Mouse (Mus musculus) gastrocnemius, adult 18-20 months (tissue): Measurements from ENCODE around the gene Car5a. TPM values are rescaled to one million over a fixed set of nuclear protein-coding genes. Genes with fewer than 3 reads are reported as not detected.
A peak's percentile ranks its signal among the peaks of the same experiment; 100 is the strongest.

ENCODE experiments used
- DNase-seq: peaks from one replicate; pipeline ENCODE4 v3.0.0; 2021; ENCODE audit warnings: low spot score
- long read RNA-seq, 2 experiments: library from polyadenylated mRNA; stranded (forward); transcript quantifications; one replicate each; pipeline ENCODE4 v2.0.0; 2021
- total RNA-seq, 2 experiments: library from RNA; stranded (reverse); gene quantifications; 2 replicates each; pipeline ENCODE4 v1.2.3; 2021

Car5a gene
- total RNA-seq: not detected
- long read RNA-seq, experiment 1, partial matches to known transcripts: 0 of 9 reads
- long read RNA-seq, experiment 1, other reads (novel, unspliced or antisense): 9 of 9 reads
- long read RNA-seq, experiment 2, partial matches to known transcripts: 0 of 1 reads
- long read RNA-seq, experiment 2, other reads (novel, unspliced or antisense): 1 of 1 reads

- no peak for DNase-seq
Observed at GRCm38 (mm10) chr8:121944831-121945230, at the start of gene Car5a. Gene Car5a (minus strand): TSS chr8:121944904.

GRCm38 (mm10) chr8:121992911-121993310 is 48.2 kb upstream of the Car5a start:
- DNase-seq: no peak

GRCm38 (mm10) chr8:121991611-121992010 is 46.9 kb upstream of the Car5a start:
- peak; percentile 51 for DNase-seq

GRCm38 (mm10) chr8:121990506-121991255 is 46.0 kb upstream of the Car5a start:
- DNase-seq: no peak

- DNase-seq: no peak
Observed at GRCm38 (mm10) chr8:121987892-121988291, 43.2 kb upstream of the Car5a start.

- DNase-seq: no peak
Observed at GRCm38 (mm10) chr8:121985673-121986072, 41.0 kb upstream of the Car5a start.

- DNase-seq: no peak
Observed at GRCm38 (mm10) chr8:121981520-121981895, 36.8 kb upstream of the Car5a start.

- DNase-seq: no peak
Observed at GRCm38 (mm10) chr8:121980792-121981519, 36.3 kb upstream of the Car5a start.

- peak; percentile 71 for DNase-seq
Observed at GRCm38 (mm10) chr8:121978670-121979069, 34.0 kb upstream of the Car5a start.

GRCm38 (mm10) chr8:121977819-121978590 is 33.3 kb upstream of the Car5a start:
- DNase-seq: peak; percentile 56

- no peak for DNase-seq
Observed at GRCm38 (mm10) chr8:121973906-121974305, 29.2 kb upstream of the Car5a start.

- DNase-seq: no peak
Observed at GRCm38 (mm10) chr8:121971488-121972058, 26.9 kb upstream of the Car5a start.

GRCm38 (mm10) chr8:121970225-121970624 is 25.5 kb upstream of the Car5a start:
- DNase-seq: no peak

GRCm38 (mm10) chr8:121968542-121968941 is 23.8 kb upstream of the Car5a start:
- DNase-seq: no peak

GRCm38 (mm10) chr8:121967977-121968376 is 23.3 kb upstream of the Car5a start:
- DNase-seq: peak; percentile 65

GRCm38 (mm10) chr8:121966714-121967448 is 22.2 kb upstream of the Car5a start:
- DNase-seq: no peak

GRCm38 (mm10) chr8:121966110-121966509 is 21.4 kb upstream of the Car5a start:
- DNase-seq: peak; percentile 79

GRCm38 (mm10) chr8:121964716-121965512 is 20.2 kb upstream of the Car5a start:
- DNase-seq: peak; percentile 50

GRCm38 (mm10) chr8:121962892-121963291 is 18.2 kb upstream of the Car5a start:
- DNase-seq: no peak

GRCm38 (mm10) chr8:121958395-121958794 is 13.7 kb upstream of the Car5a start:
- DNase-seq: no peak
